Mouse (Mus musculus): ENCODE measurements around the gene Odc1. TPM values are rescaled to one million over a fixed set of nuclear protein-coding genes. Genes with fewer than 3 reads are reported as not detected.
A peak's percentile ranks its signal among the peaks of the same experiment; 100 is the strongest.
"Not testable (repeated sequence)": the region's sequence is repeated elsewhere in the genome, so short reads cannot be mapped to it uniquely, and the experiment has no call there.

Gene Odc1
- total and polyA plus RNA-seq, 3 experiments, result 1,839 to 2,567 (median 2,455) TPM

DNA sequence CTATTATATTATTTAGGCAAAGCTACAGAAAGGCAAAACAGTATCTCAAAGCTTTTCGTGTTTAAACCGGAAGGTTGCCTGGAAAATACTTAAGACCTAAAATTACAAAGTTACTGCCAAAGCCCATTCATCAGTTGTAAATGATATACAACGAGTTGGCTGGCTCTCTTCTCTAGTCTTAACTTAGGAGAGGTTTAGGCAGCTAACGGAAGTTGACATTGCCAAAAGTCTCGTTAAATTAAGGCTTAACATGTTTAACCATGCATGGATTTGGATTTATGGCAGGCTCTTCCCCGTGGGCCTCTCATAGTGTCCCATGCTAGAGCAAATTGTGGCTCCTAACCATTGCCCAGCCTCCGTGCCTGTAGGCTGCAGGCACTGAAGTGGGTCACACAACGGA, 1.3 kb downstream of the Odc1 start:
- H3K4me1 ChIP-seq (ENCODE audit: control insufficient read depth in 1 of 2, insufficient read depth in 2 of 2), result peaks cover 12 to 42% of the 10 kb centered on the region in 2 experiments
- no peak for DNase-seq (ENCODE audit: extremely low read depth)
- TF ChIP-seq RCOR1 (conservative IDR thresholded peaks at IDR 0.05; ENCODE audit: low read depth, low read length) (no peak), E2F4 (IDR thresholded peaks at IDR 0.05; ENCODE audit: insufficient replicate concordance, low read depth, low read length) (no peak), HCFC1 (IDR thresholded peaks at IDR 0.05; ENCODE audit: low read depth, low read length) (no peak), USF2 (conservative IDR thresholded peaks at IDR 0.05; ENCODE audit: low read depth, low read length) (no peak), POLR2A (IDR thresholded peaks at IDR 0.05; ENCODE audit: low read depth, low read length) (0 out of 2 replicates have a peak, but pooled peaks have one; percentile 15), SMC3 (IDR thresholded peaks at IDR 0.05; ENCODE audit: low read depth, low read length) (no peak; the same call in 1 of the 2 replicates), MAFK (IDR thresholded peaks at IDR 0.05; ENCODE audit: insufficient replicate concordance, low read length) (no peak), MEF2A (IDR thresholded peaks at IDR 0.05; ENCODE audit: borderline replicate concordance, low read depth, low read length) (no peak), MAX (IDR thresholded peaks at IDR 0.05; ENCODE audit: low read length) (no peak), IRF4 (IDR thresholded peaks at IDR 0.05; ENCODE audit: low read depth, low read length) (no peak), ETS1 (conservative IDR thresholded peaks at IDR 0.05; ENCODE audit: low read depth, low read length) (no peak), CTCF (conservative IDR thresholded peaks at IDR 0.05 in 1 of 2, IDR thresholded peaks at IDR 0.05 in 1 of 2; ENCODE audit: low read depth in 2 of 2, low read length in 2 of 2) (no peak), ZMIZ1 (IDR thresholded peaks at IDR 0.05; ENCODE audit: low read depth, low read length) (peak; percentile 19; the same call in 1 of the 2 replicates), CHD1 (IDR thresholded peaks at IDR 0.05; ENCODE audit: low read depth, low read length) (peak; percentile 94), GABPA (IDR thresholded peaks at IDR 0.05; ENCODE audit: insufficient replicate concordance, low read depth, low read length) (no peak), RAD21 (IDR thresholded peaks at IDR 0.05; ENCODE audit: low read depth, low read length) (no peak)
- H3K27ac ChIP-seq (ENCODE audit: insufficient read depth, low read depth), result peak overlapping the region; percentile 0; the same call in 1 of the 2 replicates
- no peaks in the 10 kb centered on the region for H3K27me3 ChIP-seq (replicated peaks)
- H3K4me3 ChIP-seq (replicated peaks in 1 of 3; ENCODE audit: low read depth in 2 of 3, low read length in 2 of 3, poor library complexity in 1 of 3), result peak overlapping the region; percentile 76 to 99 (median 99)
- in situ Hi-C loops (cut with MboI; ENCODE audit: low pct_ligation_motif_present, low pct_unique_long_range_greater_than_20kb, low sequenced_read_pairs) (no loop called here), dilution Hi-C loops (cut with MboI; ENCODE audit: extremely low pct_ligation_motif_present, extremely low pct_unique_long_range_greater_than_20kb, low sequenced_read_pairs) (no loop called here)
- peak overlapping the region; percentile 93 for H3K9ac ChIP-seq (ENCODE audit: insufficient read depth, low read depth)
- no peaks in the 10 kb centered on the region for H3K9me3 ChIP-seq (replicated peaks; ENCODE audit: low read length)
- peaks cover 38% of the 10 kb centered on the region for H3K79me2 ChIP-seq (replicated peaks; ENCODE audit: control insufficient read depth, extremely low read depth, insufficient read depth, poor library complexity, severe bottlenecking)
- peak overlapping the region; percentile 26; the same call in 1 of the 2 replicates for H3K4me2 ChIP-seq (ENCODE audit: insufficient read depth, low read depth, poor library complexity, severe bottlenecking)
- H3K36me3 ChIP-seq (replicated peaks in 1 of 2; ENCODE audit: control insufficient read depth in 1 of 2, insufficient read depth in 1 of 2, low read length in 1 of 2), result peaks cover 37 to 48% of the 10 kb centered on the region in 2 experiments

DNA sequence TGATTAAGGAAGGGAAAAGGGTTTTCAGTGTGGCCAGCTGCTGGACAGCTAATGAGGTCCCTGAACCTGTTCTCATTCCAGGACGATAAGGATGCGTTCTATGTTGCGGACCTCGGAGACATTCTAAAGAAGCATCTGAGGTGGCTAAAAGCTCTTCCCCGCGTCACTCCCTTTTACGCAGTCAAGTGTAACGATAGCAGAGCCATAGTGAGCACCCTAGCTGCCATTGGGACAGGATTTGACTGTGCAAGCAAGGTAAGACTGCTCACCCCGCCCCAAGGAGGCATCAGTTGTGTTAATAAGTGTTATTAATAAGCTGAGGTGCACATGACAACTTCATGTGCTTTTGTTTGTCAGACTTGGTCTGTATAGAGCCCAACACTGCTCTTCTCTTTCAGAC, 3.0 kb downstream of the Odc1 start:
- Histone ChIP-seq H3K4me3 (replicated peaks in 1 of 3; ENCODE audit: low read depth in 2 of 3, low read length in 2 of 3, poor library complexity in 1 of 3) (peak overlapping the region in 2 of 3 experiments; percentile 99), H3K36me3 (replicated peaks in 1 of 2; ENCODE audit: control insufficient read depth in 1 of 2, insufficient read depth in 1 of 2, low read length in 1 of 2) (peaks cover 46 to 58% of the 10 kb centered on the region in 2 experiments), H3K9ac (ENCODE audit: insufficient read depth, low read depth) (peak overlapping the region; percentile 93; the same call in 1 of the 2 replicates), H3K27ac (ENCODE audit: insufficient read depth, low read depth) (peak overlapping the region; percentile 33; the same call in 1 of the 2 replicates), H3K79me2 (replicated peaks; ENCODE audit: control insufficient read depth, extremely low read depth, insufficient read depth, poor library complexity, severe bottlenecking) (peaks cover 38% of the 10 kb centered on the region), H3K4me1 (ENCODE audit: control insufficient read depth in 1 of 2, insufficient read depth in 2 of 2) (peaks cover 15 to 58% of the 10 kb centered on the region in 2 experiments), H3K4me2 (ENCODE audit: insufficient read depth, low read depth, poor library complexity, severe bottlenecking) (peak overlapping the region; percentile 84; the same call in 1 of the 2 replicates)
- DNase-seq (ENCODE audit: extremely low read depth); H3K9me3 ChIP-seq (replicated peaks; ENCODE audit: low read length); dilution Hi-C loops (cut with MboI; ENCODE audit: extremely low pct_ligation_motif_present, extremely low pct_unique_long_range_greater_than_20kb, low sequenced_read_pairs); in situ Hi-C loops (cut with MboI; ENCODE audit: low pct_ligation_motif_present, low pct_unique_long_range_greater_than_20kb, low sequenced_read_pairs); H3K27me3 ChIP-seq (replicated peaks): not testable (repeated sequence)
- 0 out of 2 replicates have a peak, but pooled peaks have one; percentile 14 for TF ChIP-seq POLR2AphosphoS2 (IDR thresholded peaks at IDR 0.05; ENCODE audit: low read depth, low read length)
- TF ChIP-seq POLR2A (IDR thresholded peaks at IDR 0.05; ENCODE audit: low read depth, low read length), result 0 out of 2 replicates have a peak, but pooled peaks have one; percentile 21
